Mouse (Mus musculus) B cell, adult (primary cell): ENCODE measurements around the gene Slc25a35. TPM values are rescaled to one million over a fixed set of nuclear protein-coding genes. Genes with fewer than 3 reads are reported as not detected.

Experiments used
- total RNA-seq: library from RNA; stranded (reverse); gene quantifications from 4 replicates; pipeline ENCODE4 v1.2.4, GENCODE M21; 2023; ENCODE audit not compliant: inconsistent age

Slc25a35 gene
- total RNA-seq = 2.7 to 3.4 TPM (median 3.0 TPM) in 4 replicates

GRCm38 (mm10) chr11:68967337-68968282 lies at the start of gene Slc25a35:
Gene Slc25a35, plus strand, starts transcription at chr11:68968131.

GRCm38 (mm10) chr11:68926981-68927380 lies 41.0 kb upstream of the Slc25a35 start, which contains the start of gene Odf4:
Gene Odf4, minus strand, starts transcription at chr11:68927081.

GRCm38 (mm10) chr11:68957308-68957707 lies 10.6 kb upstream of the Slc25a35 start, which contains the start of gene Arhgef15:
Gene Arhgef15, minus strand, starts transcription at chr11:68957480.

GRCm38 (mm10) chr11:68975085-68975484 lies 7.2 kb downstream of the Slc25a35 start, which contains the start of gene Rangrf:
Gene Rangrf, minus strand, starts transcription at chr11:68975185.

GRCm38 (mm10) chr11:69008182-69009121 lies 40.5 kb downstream of the Slc25a35 start, which contains the start of gene Pfas:
Gene Pfas, minus strand, starts transcription at chr11:69008460.

GRCm38 (mm10) chr11:69015644-69016441 lies 47.9 kb downstream of the Slc25a35 start, which contains the start of gene Ctc1:
Gene Ctc1, plus strand, starts transcription at chr11:69015911.

Other genes starting within 250 kb of the Slc25a35 start
- gene Ndel1, start 96.3 kb upstream of the Slc25a35 start, total RNA-seq = 58.5 to 71.2 TPM (median 62.1 TPM) in 4 replicates
- not detected in 4 replicates for gene Rnf222, start 79.6 kb upstream of the Slc25a35 start, total RNA-seq
- gene Rpl26, start 66.5 kb upstream of the Slc25a35 start, total RNA-seq = 2,360 to 2,533 TPM (median 2,439 TPM) in 4 replicates
- not detected in 4 replicates for gene Odf4, start 41.0 kb upstream of the Slc25a35 start, total RNA-seq
- 0.24 TPM in 1 of 4 replicates, not detected in the others for gene Arhgef15, start 10.7 kb upstream of the Slc25a35 start, total RNA-seq
- gene Rangrf, start 7.1 kb downstream of the Slc25a35 start, total RNA-seq = 4.7 to 8.4 TPM (median 5.1 TPM) in 4 replicates
- 25.1 to 32.7 TPM (median 28.2 TPM) in 4 replicates for gene Pfas, start 40.3 kb downstream of the Slc25a35 start, total RNA-seq
- 29.0 to 40.3 TPM (median 30.0 TPM) in 4 replicates for gene Ctc1, start 47.8 kb downstream of the Slc25a35 start, total RNA-seq
- gene Aurkb, start 77.5 kb downstream of the Slc25a35 start, total RNA-seq = 5.5 to 9.8 TPM (median 7.8 TPM) in 4 replicates
- 19.5 to 20.7 TPM (median 19.9 TPM) in 4 replicates for gene Borcs6, start 91.6 kb downstream of the Slc25a35 start, total RNA-seq
- gene Tmem107, start 102.7 kb downstream of the Slc25a35 start, total RNA-seq = 1.8 to 7.1 TPM (median 3.8 TPM) in 4 replicates
- gene Vamp2, start 120.4 kb downstream of the Slc25a35 start, total RNA-seq = 434 to 532 TPM (median 515 TPM) in 4 replicates
- gene Per1, start 127.1 kb downstream of the Slc25a35 start, total RNA-seq = 798 to 901 TPM (median 848 TPM) in 4 replicates
- gene Hes7, start 152.3 kb downstream of the Slc25a35 start, total RNA-seq = 0.27 to 0.48 TPM in 2 of 4 replicates, not detected in the others
- 0.35 TPM in 1 of 4 replicates, not detected in the others for gene 9130213A22Rik, start 154.5 kb downstream of the Slc25a35 start, total RNA-seq
- gene Aloxe3, start 157.8 kb downstream of the Slc25a35 start, total RNA-seq = 1.3 to 2.1 TPM (median 1.4 TPM) in 4 replicates
- not detected in 4 replicates for gene Alox12b, start 188.9 kb downstream of the Slc25a35 start, total RNA-seq
- not detected in 4 replicates for gene Alox8, start 229.7 kb downstream of the Slc25a35 start, total RNA-seq